Mouse (Mus musculus) embryonic facial prominence, embryonic 13.5 days (tissue): ENCODE results near the gene Mmp14. TPM values are rescaled to one million over a fixed set of nuclear protein-coding genes. Genes with fewer than 3 reads are reported as not detected.

Experiments
- ATAC-seq: fragments of 200-750 bp; cut with Nextera tagmentation; 2 replicates; pipeline ENCODE4 v1.8.0; 2017; ENCODE audit warnings: low read depth; ENCODE audit not compliant: insufficient number of reproducible peaks, insufficient read depth, low FRiP score, low TSS enrichment
- H3K27ac ChIP-seq: fragments of 300-500 bp; sonication (generic); 2 replicates; pipeline ENCODE4 v1.5.1; 2015; ENCODE audit warnings: moderate library complexity, mild to moderate bottlenecking, inconsistent platforms
- H3K27me3 ChIP-seq: fragments of 300-500 bp; sonication (generic); 2 replicates; pipeline ENCODE4 v1.6.1; 2015; ENCODE audit warnings: mild to moderate bottlenecking, inconsistent platforms
- H3K36me3 ChIP-seq: fragments of 300-500 bp; sonication (generic); 2 replicates; pipeline ENCODE4 v1.6.1; 2015; ENCODE audit warnings: mild to moderate bottlenecking, inconsistent platforms
- H3K4me1 ChIP-seq: fragments of 300-500 bp; sonication (generic); 2 replicates; pipeline ENCODE4 v1.6.1; 2015; ENCODE audit warnings: inconsistent platforms
- H3K4me2 ChIP-seq: fragments of 300-500 bp; sonication (generic); 2 replicates; pipeline ENCODE4 v1.6.1; 2015; ENCODE audit warnings: moderate library complexity, mild to moderate bottlenecking, inconsistent platforms
- H3K4me3 ChIP-seq: fragments of 300-500 bp; sonication (generic); 2 replicates; pipeline ENCODE4 v1.5.1; 2015; ENCODE audit warnings: mild to moderate bottlenecking, inconsistent platforms
- H3K9ac ChIP-seq: fragments of 300-500 bp; sonication (generic); 2 replicates; pipeline ENCODE4 v1.6.1; 2015; ENCODE audit warnings: mild to moderate bottlenecking, inconsistent platforms
- H3K9me3 ChIP-seq: fragments of 300-500 bp; sonication (generic); 2 replicates; pipeline ENCODE4 v1.6.1; 2016; ENCODE audit warnings: inconsistent platforms
- WGBS: fragments of 180-500 bp; shearing (Covaris S2); methylation state at CpG from one replicate; pipeline ENCODE4 v1.1.7; 2015; ENCODE audit warnings: mixed read lengths; 5-methylcytosine and 5-hydroxymethylcytosine counted together
- polyA plus RNA-seq: library from polyadenylated mRNA; unstranded; fragments of >200 nt; fragmentation: Nextera tagmentation; extraction: Ambion mirVana; gene quantifications from 2 replicates; pipeline ENCODE4 v1.2.1, GENCODE M21; 2015

Mmp14 gene
- polyA plus RNA-seq, 1 experiment from 2014 or later = 202 TPM

DNA sequence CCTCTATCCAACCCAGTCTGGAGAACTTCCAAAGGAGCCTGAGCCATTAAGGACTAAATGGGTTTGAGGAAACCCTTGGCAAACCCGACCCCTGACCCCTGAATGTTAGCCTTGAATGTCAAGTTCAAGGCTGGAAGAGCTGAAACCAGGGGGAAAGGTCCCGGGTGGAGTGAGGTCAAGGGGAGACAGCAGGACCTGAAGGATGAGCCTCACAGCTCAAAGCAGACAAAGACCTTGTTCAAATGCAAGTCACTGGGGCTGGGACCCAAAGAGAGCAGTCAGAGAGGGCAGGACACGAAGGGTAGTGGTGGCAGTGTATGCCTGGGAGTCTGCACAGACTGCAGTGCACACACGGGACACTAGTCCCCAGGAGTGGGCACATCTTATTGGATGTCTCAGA, 10.0 kb downstream of the Mmp14 start:
- Histone ChIP-seq H3K9ac (no peak overlapping the region), H3K27ac (0 out of 2 replicates have a peak overlapping the region, but pooled peaks have one; percentile 7), H3K27me3 (no peaks in the 10 kb centered on the region), H3K36me3 (peaks cover 53% of the 10 kb centered on the region), H3K4me1 (peaks cover 36% of the 10 kb centered on the region), H3K4me2 (no peak overlapping the region), H3K4me3 (no peak overlapping the region), H3K9me3 (no peaks in the 10 kb centered on the region)
- ATAC-seq = no peak
- WGBS = 78% methylated on average over 4 of the region's 4 CpGs

DNA sequence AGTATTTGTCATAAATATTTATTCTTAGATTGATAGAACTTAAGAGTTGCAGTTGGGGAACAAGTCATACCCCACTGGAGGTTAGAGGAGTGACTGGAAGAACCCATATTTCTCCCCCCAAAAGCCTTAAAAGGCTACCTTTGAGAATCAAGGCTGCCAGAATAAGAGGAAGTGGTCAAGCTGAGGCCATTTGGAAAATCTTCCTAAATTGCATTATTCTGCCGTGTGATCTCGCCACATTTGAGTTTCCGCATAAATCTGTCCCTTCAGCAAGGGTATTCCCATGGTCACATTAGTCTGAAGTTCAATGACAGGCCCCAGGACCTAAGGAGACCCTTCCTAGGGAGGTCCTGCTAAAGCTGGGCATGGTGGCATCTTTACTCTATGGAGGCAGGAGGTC, 11.1 kb downstream of the Mmp14 start:
- H3K9me3 ChIP-seq = no peaks in the 10 kb centered on the region
- peaks cover 41% of the 10 kb centered on the region for H3K36me3 ChIP-seq
- 91% methylated on average over 3 of the region's 3 CpGs for WGBS
- H3K27me3 ChIP-seq = no peaks in the 10 kb centered on the region
- H3K4me2 ChIP-seq = peak overlapping the region; percentile 38; the same call in 1 of the 2 replicates
- H3K4me1 ChIP-seq = peaks cover 36% of the 10 kb centered on the region
- no peak overlapping the region for H3K4me3 ChIP-seq
- 0 out of 2 replicates have a peak overlapping the region, but pooled peaks have one; percentile 44 for H3K9ac ChIP-seq
- ATAC-seq = no peak
- peak overlapping the region; percentile 95 for H3K27ac ChIP-seq

DNA sequence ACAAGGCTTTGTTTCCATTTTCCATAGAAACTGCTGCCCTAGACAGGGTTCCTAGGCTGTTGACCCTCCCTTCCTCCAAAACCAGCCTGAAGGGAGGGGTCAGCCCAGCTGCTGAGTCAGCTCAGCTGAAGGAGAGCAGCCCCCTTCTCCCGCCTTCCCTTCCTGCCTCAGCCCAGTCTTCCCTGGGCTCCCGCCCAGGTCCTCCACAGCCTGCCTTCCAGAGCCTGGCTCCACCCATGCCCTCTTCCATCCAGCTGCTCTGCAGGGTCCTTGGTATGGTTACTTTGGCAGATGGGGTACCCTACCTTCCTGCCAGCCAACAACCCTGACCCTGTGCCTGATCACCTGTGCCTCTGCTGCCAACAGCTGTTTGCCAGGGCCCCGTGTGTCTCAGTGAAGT, 11.8 kb downstream of the Mmp14 start:
- Histone ChIP-seq H3K4me3 (no peak overlapping the region), H3K27me3 (no peaks in the 10 kb centered on the region), H3K36me3 (peaks cover 37% of the 10 kb centered on the region), H3K9me3 (no peaks in the 10 kb centered on the region), H3K27ac (peak overlapping the region; percentile 95), H3K4me1 (peaks cover 36% of the 10 kb centered on the region), H3K9ac (peak overlapping the region; percentile 44; the same call in 1 of the 2 replicates), H3K4me2 (peak overlapping the region; percentile 38)
- peak; percentile 81 for ATAC-seq
- 16% methylated on average over 3 of the region's 3 CpGs for WGBS

DNA sequence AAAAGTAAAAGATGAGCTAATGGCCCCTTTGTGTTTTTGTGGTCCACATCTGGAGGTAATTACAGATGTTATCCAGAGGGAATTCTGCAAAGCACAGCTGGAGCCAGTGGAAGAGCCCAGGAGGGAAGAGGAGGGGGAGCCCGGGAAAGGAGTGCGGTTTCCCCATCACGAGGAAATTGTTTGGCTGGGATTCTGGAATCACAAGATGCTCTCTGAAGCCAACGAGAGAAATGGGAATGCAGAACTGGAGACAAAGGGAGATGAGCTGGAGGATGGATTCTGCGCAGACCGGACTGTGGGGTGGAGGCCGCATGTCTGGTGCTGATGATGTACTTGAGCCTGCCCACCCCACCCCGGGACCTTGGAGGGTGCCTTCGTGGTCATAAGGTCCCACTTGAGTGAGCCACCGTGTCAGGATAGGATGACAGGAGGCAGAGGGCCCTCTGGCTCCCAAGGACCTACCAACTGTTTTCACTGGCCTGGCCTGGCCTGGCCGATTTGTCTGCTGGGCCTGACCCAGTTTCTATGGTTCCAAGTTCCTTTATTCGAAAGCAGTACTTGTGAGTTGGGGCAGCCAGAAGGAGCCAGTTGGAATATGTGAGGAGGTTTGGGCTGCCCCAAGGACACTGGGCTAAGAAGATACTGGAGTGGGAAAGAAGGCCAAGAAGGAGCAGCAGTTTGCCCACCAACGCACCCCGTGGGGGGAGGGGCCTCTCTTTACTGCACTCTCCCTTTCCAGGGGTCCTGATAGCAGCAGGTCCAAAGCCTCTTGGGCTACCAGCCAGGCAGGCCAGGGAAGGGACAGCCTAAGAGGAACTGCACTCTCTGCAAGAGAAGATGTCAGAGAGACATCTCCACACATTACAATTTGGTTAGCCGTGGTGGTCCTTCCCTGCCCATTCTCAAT, 12.6 kb downstream of the Mmp14 start:
- peak overlapping the region; percentile 38 for H3K4me2 ChIP-seq
- peak overlapping the region; percentile 95 for H3K27ac ChIP-seq
- 46% methylated on average over 15 of the region's 15 CpGs for WGBS
- H3K4me1 ChIP-seq = peaks cover 39% of the 10 kb centered on the region
- H3K27me3 ChIP-seq = no peaks in the 10 kb centered on the region
- H3K4me3 ChIP-seq = no peak overlapping the region
- peak overlapping the region; percentile 58; the same call in 1 of the 2 replicates for H3K9ac ChIP-seq
- H3K36me3 ChIP-seq = peaks cover 29% of the 10 kb centered on the region
- 0 out of 2 replicates have a peak, but pooled peaks have one; percentile 38 for ATAC-seq
- no peaks in the 10 kb centered on the region for H3K9me3 ChIP-seq

DNA sequence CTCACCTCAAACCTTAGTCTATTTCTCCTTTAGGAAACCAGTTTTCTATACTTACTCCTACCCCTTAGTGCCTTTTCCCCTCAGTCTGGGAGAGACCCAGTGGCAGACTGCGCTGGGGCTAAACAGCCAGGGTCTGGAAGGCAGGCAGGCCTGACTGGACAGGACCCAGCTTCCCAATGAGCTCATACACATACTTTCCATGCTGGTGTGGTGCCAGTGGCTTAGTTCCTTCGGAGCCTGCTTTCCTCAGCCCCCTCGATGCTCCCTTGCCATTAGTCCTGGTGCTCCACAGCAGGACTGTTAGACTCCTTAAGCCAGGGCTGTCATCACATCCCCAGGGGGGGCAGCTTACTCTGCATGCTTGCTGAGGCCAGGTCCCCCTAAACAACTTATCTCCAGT, 14.1 kb downstream of the Mmp14 start:
- no peak overlapping the region for H3K4me3 ChIP-seq
- peaks cover 38% of the 10 kb centered on the region for H3K4me1 ChIP-seq
- peaks cover 14% of the 10 kb centered on the region for H3K36me3 ChIP-seq
- H3K27ac ChIP-seq = no peak overlapping the region
- WGBS = 68% methylated on average over 3 of the region's 3 CpGs
- H3K27me3 ChIP-seq = no peaks in the 10 kb centered on the region
- H3K4me2 ChIP-seq = no peak overlapping the region
- H3K9me3 ChIP-seq = no peaks in the 10 kb centered on the region
- H3K9ac ChIP-seq = no peak overlapping the region
- ATAC-seq = no peak

DNA sequence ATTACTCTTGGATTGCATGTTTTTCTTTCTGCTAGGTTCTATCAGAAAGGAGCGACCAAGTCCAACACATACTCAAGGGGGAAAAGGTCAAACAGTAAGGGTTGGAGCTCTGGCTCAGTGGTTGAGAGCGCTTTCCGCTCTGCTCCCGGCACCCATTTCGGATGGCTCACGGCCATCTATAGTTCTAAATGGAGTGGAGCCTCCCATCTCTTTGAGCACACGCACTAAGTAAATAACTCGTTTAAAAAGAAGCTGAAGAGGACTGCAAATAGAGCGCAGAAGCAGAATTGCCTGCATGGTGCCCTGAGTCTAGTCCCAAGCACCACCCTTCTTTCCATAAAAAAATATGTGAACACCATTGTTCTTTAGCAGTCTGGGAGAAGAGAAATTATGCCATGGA, 22.2 kb downstream of the Mmp14 start:
- no peaks in the 10 kb centered on the region for H3K9me3 ChIP-seq
- ATAC-seq = no peak
- H3K27me3 ChIP-seq = no peaks in the 10 kb centered on the region
- H3K9ac ChIP-seq = no peak overlapping the region
- H3K27ac ChIP-seq = no peak overlapping the region
- no peak overlapping the region for H3K4me2 ChIP-seq
- H3K4me3 ChIP-seq = no peak overlapping the region
- WGBS = 87% methylated on average over 9 of the region's 9 CpGs
- no peaks in the 10 kb centered on the region for H3K36me3 ChIP-seq
- peaks cover 8% of the 10 kb centered on the region for H3K4me1 ChIP-seq

DNA sequence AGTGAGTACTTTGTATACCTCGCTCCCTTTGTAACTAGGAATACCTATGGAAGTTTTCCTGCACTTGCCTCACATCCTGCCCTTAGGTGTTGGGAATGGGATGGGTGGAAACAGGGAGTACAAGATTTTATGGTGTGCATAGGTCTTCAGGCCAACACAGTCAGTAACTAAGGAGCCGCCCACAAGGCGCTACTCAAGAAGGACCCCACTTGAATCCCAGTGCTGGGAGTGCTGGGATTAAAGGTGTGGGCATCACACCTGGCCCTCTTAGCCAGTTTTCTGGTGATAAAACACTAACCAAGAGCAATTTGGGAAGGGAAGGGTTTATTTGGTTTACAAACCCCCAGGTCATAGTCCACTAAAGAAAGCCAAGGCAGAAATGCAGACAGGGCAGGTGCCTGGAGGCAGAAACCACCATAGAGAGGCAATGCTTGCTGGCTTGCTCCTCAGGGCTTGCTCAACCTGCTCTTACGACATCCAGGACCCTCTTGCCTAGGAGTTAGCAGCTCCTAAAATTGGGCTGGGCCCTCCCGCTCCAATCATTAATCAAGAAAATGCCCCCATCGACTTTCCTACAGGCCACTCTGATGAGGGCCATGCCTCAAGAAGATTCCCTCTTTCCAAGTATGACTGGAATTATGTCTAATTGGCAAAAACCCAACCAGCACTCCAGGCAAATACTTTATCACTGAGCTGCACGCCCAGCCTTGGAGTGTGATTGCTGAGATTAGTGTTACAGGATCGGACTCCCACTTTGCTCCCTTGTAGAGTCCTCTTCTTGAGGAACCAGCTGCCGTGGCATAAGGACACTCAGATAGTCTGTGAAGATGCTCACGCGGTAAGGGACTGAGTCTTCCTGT, 23.5 kb downstream of the Mmp14 start:
- H3K4me1 ChIP-seq = no peaks in the 10 kb centered on the region
- H3K4me2 ChIP-seq = no peak overlapping the region
- no peaks in the 10 kb centered on the region for H3K27me3 ChIP-seq
- no peak for ATAC-seq
- H3K4me3 ChIP-seq = no peak overlapping the region
- no peaks in the 10 kb centered on the region for H3K9me3 ChIP-seq
- no peak overlapping the region for H3K9ac ChIP-seq
- no peak overlapping the region for H3K27ac ChIP-seq
- WGBS = 85% methylated on average over 11 of the region's 11 CpGs
- H3K36me3 ChIP-seq = no peaks in the 10 kb centered on the region

DNA sequence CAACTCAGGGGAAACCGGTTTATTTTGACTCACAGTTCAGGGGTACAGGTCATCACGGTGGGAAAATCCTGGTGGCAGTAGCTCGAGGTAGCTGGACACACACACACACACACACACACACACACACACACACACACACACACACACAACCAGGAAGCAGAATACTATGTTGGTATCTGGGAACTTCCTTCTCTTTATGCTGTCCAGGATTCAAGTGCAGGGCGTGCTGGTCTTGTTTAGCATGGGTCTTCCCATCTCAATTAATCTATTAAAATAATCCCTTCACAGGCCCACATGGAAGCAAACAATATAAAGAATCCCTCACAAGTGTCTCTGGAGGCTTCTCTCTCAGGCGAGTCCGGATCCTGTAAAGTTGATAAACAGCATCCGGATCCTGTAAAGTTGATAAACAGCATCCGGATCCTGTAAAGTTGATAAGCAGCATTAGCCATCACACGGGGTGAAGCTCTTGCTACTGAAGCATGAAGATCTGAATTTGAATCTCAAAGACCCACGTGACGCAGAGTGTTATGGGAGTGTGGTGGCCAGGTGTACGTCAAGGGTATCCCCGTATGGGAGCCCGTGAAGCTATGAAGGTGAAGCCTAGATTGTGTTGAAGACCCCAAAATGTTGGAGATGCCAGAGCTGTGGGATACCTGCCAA, 26.6 kb downstream of the Mmp14 start:
- H3K4me2 ChIP-seq = no peak overlapping the region
- no peak overlapping the region for H3K27ac ChIP-seq
- H3K4me3 ChIP-seq = no peak overlapping the region
- H3K36me3 ChIP-seq = no peaks in the 10 kb centered on the region
- H3K27me3 ChIP-seq = no peaks in the 10 kb centered on the region
- H3K4me1 ChIP-seq = no peaks in the 10 kb centered on the region
- ATAC-seq = no peak
- H3K9ac ChIP-seq = no peak overlapping the region
- H3K9me3 ChIP-seq = no peaks in the 10 kb centered on the region
- 85% methylated on average over 14 of the region's 14 CpGs for WGBS

DNA sequence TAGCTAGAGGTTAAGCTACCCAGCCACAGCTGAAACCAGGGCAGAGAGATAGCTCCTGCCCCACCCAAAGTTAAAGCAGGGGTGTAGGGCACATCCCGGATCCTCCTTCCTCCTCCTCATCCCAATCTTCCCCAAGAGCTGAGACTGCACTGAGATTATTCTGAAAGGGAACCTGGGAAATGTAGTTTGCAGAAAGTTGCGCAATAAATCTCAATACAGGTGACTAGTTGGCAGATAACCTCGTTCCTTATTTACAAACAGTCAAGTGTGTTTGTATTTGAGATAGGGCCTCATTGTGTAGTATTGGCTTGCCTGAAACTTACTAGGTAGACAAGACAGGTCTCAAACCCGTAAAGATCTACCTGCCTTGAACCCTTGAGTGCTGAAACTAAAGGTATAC, 30.7 kb downstream of the Mmp14 start:
- H3K27me3 ChIP-seq = no peaks in the 10 kb centered on the region
- no peak overlapping the region for H3K9ac ChIP-seq
- H3K4me3 ChIP-seq = no peak overlapping the region
- H3K9me3 ChIP-seq = no peaks in the 10 kb centered on the region
- no peak overlapping the region for H3K4me2 ChIP-seq
- peaks cover 15% of the 10 kb centered on the region for H3K4me1 ChIP-seq
- H3K36me3 ChIP-seq = peaks cover 4% of the 10 kb centered on the region
- H3K27ac ChIP-seq = no peak overlapping the region
- WGBS = 81% methylated on average over 4 of the region's 4 CpGs
- ATAC-seq = no peak

DNA sequence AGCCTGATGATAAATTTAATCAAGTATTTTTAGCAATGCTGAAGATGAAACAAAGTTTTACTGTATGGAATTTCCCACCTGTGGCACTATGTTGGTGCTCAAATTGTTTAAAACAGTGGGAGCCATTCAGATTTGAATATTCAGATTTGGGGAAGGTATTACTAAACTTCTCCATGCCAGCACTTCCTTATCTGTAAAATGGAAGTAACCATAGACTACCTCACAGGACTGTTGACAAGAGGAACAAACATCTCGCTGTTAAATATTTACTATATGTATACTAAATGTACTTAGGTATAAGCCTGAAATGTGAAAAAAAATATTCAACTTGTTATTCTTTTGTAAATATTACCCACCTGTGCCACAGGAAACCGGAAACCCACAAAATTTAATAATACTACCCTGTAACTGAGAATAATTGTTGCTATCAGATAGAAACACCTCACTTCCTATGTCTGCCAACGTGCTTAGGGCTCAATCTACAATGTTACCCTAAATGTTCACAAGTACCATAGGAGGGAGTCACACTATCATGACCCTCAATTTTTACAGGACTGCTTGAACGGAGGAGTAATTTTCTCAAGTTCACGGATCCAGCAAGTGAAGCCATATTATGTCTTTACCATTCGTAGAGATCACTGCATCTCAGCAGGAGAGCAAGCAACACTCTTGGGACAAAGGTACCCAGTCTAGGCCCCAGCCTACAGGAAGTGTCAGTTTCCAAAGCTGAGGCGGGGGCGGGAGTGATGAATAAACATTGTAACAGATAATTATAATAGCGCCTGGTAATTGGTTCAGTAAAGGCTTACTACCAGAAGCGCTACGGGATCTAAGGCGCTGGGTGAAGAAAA, 31.9 kb downstream of the Mmp14 start:
- Histone ChIP-seq H3K4me3 (peak overlapping the region; percentile 87), H3K9ac (peak overlapping the region; percentile 84), H3K36me3 (peaks cover 16% of the 10 kb centered on the region), H3K4me2 (peak overlapping the region; percentile 87), H3K4me1 (peaks cover 15% of the 10 kb centered on the region), H3K27ac (no peak overlapping the region), H3K9me3 (no peaks in the 10 kb centered on the region), H3K27me3 (no peaks in the 10 kb centered on the region)
- WGBS = 12% methylated on average over 12 of the region's 12 CpGs
- ATAC-seq = no peak
